Mouse (Mus musculus): ENCODE data around the gene Ppil2.
A peak's percentile ranks its signal among the peaks of the same experiment; 100 is the strongest.

Gene Ppil2

DNA sequence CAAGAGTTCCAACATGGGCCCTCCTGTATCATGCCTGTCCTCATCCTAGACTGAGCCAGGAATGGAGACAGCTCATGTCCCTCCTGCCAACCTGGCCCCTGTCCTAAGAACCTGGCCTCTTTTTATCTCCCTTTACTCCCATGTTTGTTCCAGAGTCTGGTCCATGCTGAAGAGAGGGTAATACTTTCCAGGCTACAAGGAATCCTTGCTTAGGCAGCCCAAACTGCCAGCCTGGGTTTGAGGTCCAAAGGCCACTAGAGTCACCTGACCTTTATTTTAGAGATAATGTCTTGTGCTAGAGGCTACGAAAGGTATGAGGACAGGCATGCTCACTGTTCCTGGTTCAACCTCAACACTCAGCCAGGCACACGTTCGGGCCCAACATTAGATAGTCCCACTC is 14.1 kb downstream of the Ppil2 start:
- no peak for DNase-seq

DNA sequence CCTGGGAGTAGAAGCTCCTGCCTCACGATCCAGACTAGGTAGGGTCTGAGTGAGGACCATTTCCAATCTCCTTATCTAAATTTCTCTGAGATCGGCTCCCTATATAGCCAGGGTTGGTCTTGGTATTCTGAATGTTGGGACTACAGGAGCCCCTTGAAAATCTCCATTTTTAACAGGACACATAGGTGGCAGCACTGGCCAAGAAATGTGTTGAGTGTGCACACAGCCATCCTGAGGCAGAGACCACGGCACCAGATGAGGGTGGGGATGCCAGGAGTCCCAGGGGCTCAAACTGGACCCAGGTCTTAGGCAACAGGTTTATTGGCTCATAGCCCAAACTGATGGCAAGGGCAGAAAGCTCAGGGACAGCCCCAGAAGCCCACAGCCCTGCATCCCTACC is 22.7 kb downstream of the Ppil2 start:
- peak; percentile 27 to 32 for DNase-seq

- no peak for DNase-seq
These were observed 24.3 kb downstream of the Ppil2 start for GRCm38 (mm10) chr16:17086669-17087193.

GRCm38 (mm10) chr16:17086241-17086640 is 24.8 kb downstream of the Ppil2 start:
- no peak for DNase-seq

DNA sequence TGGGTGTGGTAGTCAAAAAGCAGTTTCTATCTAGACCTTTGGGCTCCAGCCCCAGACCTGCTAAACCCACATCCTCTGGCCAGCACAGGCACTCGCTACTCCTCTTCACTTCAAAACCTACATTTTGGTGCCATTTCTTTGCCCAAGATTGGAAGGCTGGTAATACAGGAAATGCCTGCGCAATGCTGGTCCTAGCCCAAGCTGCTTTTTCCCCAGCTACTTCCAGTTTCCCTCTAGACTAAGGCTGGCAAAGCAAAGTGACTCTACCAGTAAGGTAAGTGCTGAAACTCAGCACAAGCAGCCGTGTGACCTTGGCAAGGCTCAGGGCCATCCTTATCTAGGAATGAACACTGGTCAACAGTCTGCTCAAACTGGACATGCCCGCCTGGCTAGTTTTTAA is 25.4 kb downstream of the Ppil2 start:
- DNase-seq = no peak

DNA sequence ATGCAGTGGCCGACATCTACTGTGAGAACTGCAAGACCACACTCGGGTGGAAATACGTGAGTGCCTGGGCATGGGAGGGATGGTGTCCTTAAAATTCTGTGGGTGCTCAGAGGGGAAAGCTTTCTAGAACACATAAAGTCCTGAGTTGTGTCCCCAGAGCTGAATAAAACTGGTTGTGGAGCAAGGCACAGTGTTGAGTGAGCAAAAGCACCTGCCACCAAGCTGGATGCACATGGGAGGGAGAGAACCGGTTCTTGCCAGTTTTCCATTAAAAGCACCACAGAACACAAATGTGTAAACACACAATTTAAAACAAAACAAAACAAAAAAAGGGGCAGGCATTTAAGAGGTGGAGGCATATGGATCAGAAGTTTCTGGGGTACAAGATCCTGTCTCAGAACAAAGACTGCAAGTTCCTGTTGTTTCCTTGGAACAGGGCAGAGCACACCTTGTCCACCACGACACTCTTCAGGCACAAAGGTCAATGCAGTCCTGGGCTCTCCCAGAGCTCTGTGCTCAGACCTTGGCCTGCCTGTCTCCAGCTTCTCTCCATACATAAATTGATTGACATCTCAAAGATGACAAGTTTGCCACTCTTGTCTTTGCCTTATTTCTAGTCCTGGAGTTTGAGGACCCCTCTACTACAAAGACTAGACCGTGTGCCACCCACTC is 28.8 kb downstream of the Ppil2 start:
- no peak for DNase-seq

DNA sequence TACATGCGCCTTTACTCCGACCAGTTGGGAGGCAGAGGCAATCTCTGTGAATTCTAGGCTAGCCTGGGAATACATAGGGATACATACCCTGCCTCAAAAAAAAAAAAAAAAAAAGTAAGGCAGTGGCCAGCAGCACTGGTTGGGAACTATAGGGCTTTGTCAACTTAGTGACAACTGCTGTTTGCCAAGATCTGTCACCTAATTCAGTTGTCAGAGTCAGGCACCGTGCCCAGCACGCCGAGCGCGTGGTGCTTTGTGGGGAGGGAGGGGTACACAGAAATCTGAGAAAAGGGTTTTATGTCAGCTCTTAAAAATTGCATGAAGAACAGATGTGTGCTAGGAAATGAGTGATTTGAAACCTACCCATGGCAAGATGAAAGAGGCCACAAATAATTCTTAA is 33.0 kb downstream of the Ppil2 start:
- DNase-seq = no peak

- no peak for DNase-seq
These were observed 34.2 kb downstream of the Ppil2 start for GRCm38 (mm10) chr16:17076869-17077268.

- DNase-seq = peak in 1 of 2 experiments; percentile 42
These were observed 34.8 kb downstream of the Ppil2 start for GRCm38 (mm10) chr16:17076301-17076700.

DNA sequence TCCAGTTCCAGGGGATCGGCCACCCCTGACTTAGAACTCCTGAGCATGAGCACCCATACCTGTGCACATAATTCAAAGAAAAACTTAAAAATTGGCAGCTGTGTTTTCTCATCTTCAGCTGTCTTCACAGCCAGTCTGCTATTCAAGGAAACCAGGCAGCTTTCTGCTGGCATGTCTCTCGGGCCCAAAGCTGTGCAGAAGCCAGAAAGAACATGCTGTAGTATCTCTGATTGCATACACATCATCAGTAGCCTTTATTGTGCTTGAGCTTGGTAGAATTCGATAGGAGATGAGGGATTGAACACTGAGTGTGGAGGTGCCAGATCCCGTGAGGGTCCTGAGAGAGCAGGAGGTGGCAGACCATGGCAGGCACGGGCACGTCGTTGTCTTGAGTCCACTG is 38.1 kb downstream of the Ppil2 start:
- DNase-seq = no peak

DNA sequence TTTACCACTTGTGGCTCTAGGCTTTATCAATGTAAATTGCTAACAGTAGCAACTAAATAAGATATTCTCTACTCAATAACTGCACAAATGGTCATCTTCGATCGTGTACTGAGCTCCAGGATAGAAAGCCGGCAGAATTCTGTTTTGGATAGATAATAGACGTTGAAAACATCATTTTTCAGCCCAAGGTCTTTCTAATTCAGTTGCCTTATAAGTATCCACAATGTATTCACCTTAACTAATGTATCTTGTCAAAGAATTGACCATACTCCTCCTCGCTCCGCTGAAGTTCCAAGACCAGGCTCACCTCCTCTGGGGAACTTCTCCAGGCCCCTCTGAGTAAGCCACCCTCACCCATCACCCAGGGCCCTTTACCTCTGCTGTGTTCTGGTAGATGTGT is 40.3 kb downstream of the Ppil2 start:
- no peak for DNase-seq

- peak; percentile 91 to 94 for DNase-seq
These were observed 41.3 kb downstream of the Ppil2 start, which contains the start of gene Ypel1 for GRCm38 (mm10) chr16:17069511-17070443. Ypel1 (plus strand) TSS chr16:17069696.

DNA sequence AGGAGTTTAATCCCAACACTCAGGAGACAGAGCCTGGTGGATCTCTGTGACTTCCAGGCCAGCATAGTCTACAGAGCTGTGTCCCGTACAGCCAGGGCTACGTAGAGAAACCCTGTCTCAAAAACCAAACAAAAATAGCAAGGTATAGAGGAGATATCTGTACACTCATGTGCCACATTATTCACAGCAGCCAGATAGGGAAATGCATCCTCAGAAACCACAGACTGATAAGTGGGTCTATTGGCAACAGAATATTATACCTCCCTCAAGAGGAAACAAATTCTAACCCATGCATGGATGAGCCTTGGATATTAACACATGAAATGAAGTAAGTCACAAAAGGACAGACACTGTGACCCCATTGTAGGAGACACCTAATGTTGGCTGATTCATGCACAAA is 43.5 kb downstream of the Ppil2 start:
- no peak for DNase-seq

DNA sequence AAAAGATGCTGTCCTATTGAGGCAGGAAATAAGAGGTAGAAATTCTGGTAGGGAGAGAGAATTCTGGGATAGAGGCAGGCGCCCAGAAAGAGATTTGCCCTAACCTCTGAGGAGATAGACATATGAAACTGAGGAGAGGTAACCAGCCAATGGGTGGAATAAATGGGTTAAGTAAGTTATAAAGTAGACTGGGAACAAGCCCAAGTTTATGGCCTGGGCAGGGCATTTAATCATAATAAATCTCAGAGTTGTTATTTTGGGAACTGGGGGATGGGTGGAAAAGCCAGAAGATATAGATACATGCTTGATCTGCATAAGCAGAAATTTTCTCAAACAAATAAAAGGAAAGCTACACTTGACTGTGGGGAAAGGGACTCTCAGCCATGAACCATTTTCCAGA is 48.7 kb downstream of the Ppil2 start:
- DNase-seq = no peak

GRCm38 (mm10) chr16:17055584-17055983 is 55.5 kb downstream of the Ppil2 start:
- no peak for DNase-seq

- peak; percentile 48 to 60 for DNase-seq
These were observed 57.2 kb downstream of the Ppil2 start for GRCm38 (mm10) chr16:17053903-17054302.

GRCm38 (mm10) chr16:17052087-17052486 is 59.0 kb downstream of the Ppil2 start:
- no peak for DNase-seq

- no peak for DNase-seq
These were observed 61.2 kb downstream of the Ppil2 start for GRCm38 (mm10) chr16:17049886-17050285.

- no peak for DNase-seq
These were observed 65.8 kb downstream of the Ppil2 start for GRCm38 (mm10) chr16:17045287-17045686.

- DNase-seq = no peak
These were observed 66.7 kb downstream of the Ppil2 start for GRCm38 (mm10) chr16:17044320-17044719.

DNA sequence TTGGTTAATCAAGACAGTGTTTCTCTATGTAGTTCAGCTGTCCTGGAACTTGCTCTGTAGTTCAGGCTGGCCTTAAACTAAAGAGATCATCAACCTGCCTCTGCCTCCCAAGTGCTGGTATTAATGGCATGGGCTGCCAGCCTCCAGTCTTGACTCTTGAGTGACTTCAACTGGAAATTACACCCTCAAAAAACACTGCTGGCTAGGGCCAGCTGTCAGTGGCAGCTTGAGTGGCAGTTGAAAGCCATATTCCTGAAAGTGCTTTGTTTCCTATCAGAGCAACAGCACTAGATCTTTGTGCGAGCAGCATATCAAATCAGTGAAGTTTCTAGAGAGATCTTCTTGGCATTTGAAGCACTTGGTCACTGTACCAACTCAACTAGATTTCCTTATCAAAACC is 69.6 kb downstream of the Ppil2 start:
- DNase-seq = no peak

- DNase-seq = no peak
These were observed 70.3 kb downstream of the Ppil2 start for GRCm38 (mm10) chr16:17040716-17041115.

Data from cerebellum, postnatal 14 days (tissue).